Mouse (Mus musculus) heart, postnatal 0 days (tissue): ENCODE measurements around the gene Mrps24. TPM values are rescaled to one million over a fixed set of nuclear protein-coding genes. Genes with fewer than 3 reads are reported as not detected.

Experiments
- ATAC-seq: fragments of 200-750 bp; cut with Nextera tagmentation; 2 replicates; pipeline ENCODE4 v1.8.0; 2017; ENCODE audit warnings: low read depth, moderate number of reproducible peaks, moderate library complexity; ENCODE audit not compliant: insufficient read depth
- DNase-seq: peaks from one replicate; pipeline ENCODE4 v3.0.0-alpha.2; 2016; ENCODE audit warnings: low spot score
- H3K27ac ChIP-seq: fragments of 300-500 bp; sonication (generic); 2 replicates; pipeline ENCODE4 v1.5.1; 2014; ENCODE audit warnings: low read depth, mild to moderate bottlenecking
- H3K27me3 ChIP-seq: fragments of 300-500 bp; sonication (generic); 2 replicates; pipeline ENCODE4 v1.6.1; 2014; ENCODE audit warnings: low read length, mixed read lengths; ENCODE audit not compliant: control insufficient read depth, insufficient read depth
- H3K36me3 ChIP-seq: fragments of 300-500 bp; sonication (generic); replicated peaks from 2 replicates; pipeline ENCODE4 v1.6.1; 2014; ENCODE audit warnings: low read length, mixed read lengths; ENCODE audit not compliant: control insufficient read depth, insufficient read depth
- H3K4me1 ChIP-seq: fragments of 300-500 bp; sonication (generic); 2 replicates; pipeline ENCODE4 v1.6.1; 2014; ENCODE audit warnings: antibody characterized with exemption; ENCODE audit not compliant: control insufficient read depth, insufficient read depth
- H3K4me2 ChIP-seq: fragments of 300-500 bp; sonication (generic); 2 replicates; pipeline ENCODE4 v1.6.1; 2014; ENCODE audit warnings: low read depth, mild to moderate bottlenecking, low read length, moderate library complexity
- H3K4me3 ChIP-seq: fragments of 300-500 bp; sonication (generic); 2 replicates; pipeline ENCODE4 v1.5.1; 2014; ENCODE audit warnings: low read depth, low read length
- H3K9ac ChIP-seq: fragments of 300-500 bp; sonication (generic); replicated peaks from 2 replicates; pipeline ENCODE4 v1.6.1; 2014; ENCODE audit warnings: low read depth, low read length, mixed read lengths
- H3K9me3 ChIP-seq: fragments of 300-500 bp; sonication (generic); replicated peaks from 2 replicates; pipeline ENCODE4 v1.6.1; 2016; ENCODE audit warnings: low read length; ENCODE audit not compliant: control insufficient read depth
- CTCF ChIP-seq: IDR thresholded peaks from 2 replicates; pipeline ENCODE4 v1.5.1; 2016; ENCODE audit warnings: antibody characterized with exemption, control low read depth, low read depth
- EP300 ChIP-seq: IDR thresholded peaks from 2 replicates; pipeline ENCODE4 v1.6.1; 2016; ENCODE audit warnings: antibody characterized with exemption, low read depth
- WGBS: fragments of 180-500 bp; shearing (Covaris S2); extraction: QIAGEN DNeasy Blood & Tissue Kit; methylation state at CpG from one replicate; pipeline ENCODE4 v1.1.7; 2014; 5-methylcytosine and 5-hydroxymethylcytosine counted together
- polyA plus RNA-seq: library from polyadenylated mRNA; unstranded; fragments of >200 nt; fragmentation: Nextera tagmentation; extraction: Ambion mirVana; gene quantifications from 2 replicates; pipeline ENCODE4 v1.2.1, GENCODE M21; 2015
- total RNA-seq: library from RNA; depleted of rRNA; stranded (reverse); fragments of >200 nt; gene quantifications from 2 replicates; pipeline ENCODE4 v1.2.3, GENCODE M21; 2014; ENCODE audit warnings: low replicate concordance

The Mrps24 gene
- total and polyA plus RNA-seq, 2 experiments from 2014 or later = 96.2 to 251 TPM

DNA sequence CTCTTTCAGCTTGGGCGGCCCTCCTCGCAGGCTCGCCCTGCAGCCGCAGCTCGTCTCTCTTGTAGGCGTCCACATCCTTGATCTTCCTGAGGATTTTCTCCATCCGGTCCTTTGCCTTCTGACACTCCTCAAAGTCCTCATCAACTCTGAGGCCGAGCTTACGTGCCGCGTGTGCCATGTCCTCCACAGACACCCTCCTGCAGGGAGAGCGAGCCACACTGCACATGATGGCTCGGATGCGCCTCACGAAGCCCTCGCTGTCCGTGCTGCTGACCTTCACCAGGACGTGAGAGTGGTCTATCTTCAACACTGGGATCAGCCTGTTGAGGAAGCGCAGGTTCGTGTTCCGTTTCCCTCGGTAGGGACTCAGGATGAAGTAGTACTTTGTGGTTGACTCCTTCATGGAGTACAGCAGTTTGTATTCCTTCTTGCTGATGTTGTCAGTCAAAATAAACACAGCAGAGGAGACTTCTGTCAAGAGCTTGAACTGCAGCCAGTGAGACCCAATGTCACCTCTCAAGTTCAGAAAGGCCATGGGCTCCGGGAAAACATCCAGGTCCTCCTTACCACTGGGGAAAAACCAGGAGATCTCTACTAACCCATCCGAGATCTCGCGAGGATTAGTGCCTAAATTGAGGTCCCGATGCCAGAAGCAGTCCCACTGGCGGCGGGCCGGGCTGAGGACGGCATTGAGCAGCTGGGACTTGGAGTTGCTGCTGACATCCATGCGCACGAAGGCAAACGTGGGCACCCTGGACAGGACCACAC, 1.6 kb upstream of the Mrps24 start:
- peaks cover 61% of the 10 kb centered on the region for H3K36me3 ChIP-seq
- ATAC-seq (no peak), DNase-seq (no peak)

GRCm38 (mm10) chr11:5716246-5716645, 766 bp upstream of the Mrps24 start:
- Histone ChIP-seq H3K27ac (no peak overlapping the region), H3K9ac (no peak overlapping the region), H3K36me3 (peaks cover 52% of the 10 kb centered on the region), H3K9me3 (no peaks in the 10 kb centered on the region), H3K4me2 (no peak overlapping the region), H3K4me3 (no peak overlapping the region), H3K27me3 (no peaks in the 10 kb centered on the region), H3K4me1 (no peaks in the 10 kb centered on the region)
- ATAC-seq = no peak
- 86% methylated on average over 11 of the region's 11 CpGs for WGBS
- TF ChIP-seq CTCF (no peak), EP300 (no peak)
- no peak for DNase-seq

More for the DNA sequence above, 1.6 kb upstream of the Mrps24 start:
- Histone ChIP-seq H3K4me3 (no peak overlapping the region), H3K9me3 (no peaks in the 10 kb centered on the region), H3K4me1 (no peaks in the 10 kb centered on the region), H3K9ac (no peak overlapping the region), H3K27me3 (no peaks in the 10 kb centered on the region), H3K4me2 (no peak overlapping the region), H3K27ac (no peak overlapping the region)
- TF ChIP-seq CTCF (no peak), EP300 (no peak)
- 87% methylated on average over 34 of the region's 34 CpGs for WGBS

DNA sequence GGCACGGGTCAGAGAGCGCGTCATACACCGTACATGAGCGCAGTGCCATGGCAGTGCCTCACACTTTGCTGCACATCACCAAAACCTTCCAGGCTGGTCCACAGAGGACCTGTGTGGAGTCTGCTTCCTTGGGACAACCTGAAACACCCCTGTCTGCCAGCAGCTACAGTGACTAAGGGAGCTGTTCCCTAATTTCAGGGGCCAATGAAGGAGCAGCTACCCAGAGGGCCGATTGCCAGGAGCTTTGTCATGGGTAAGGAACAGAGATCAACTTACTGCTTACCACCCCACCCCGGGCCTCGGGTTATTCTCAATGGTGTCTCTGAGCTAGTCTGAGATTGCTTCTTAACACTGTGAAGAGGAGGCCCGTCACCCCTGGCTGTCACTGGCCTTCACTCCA, 301 bp downstream of the Mrps24 start:
- Histone ChIP-seq H3K9ac (no peak overlapping the region), H3K36me3 (peaks cover 50% of the 10 kb centered on the region), H3K9me3 (no peaks in the 10 kb centered on the region), H3K4me3 (no peak overlapping the region), H3K4me2 (no peak overlapping the region), H3K4me1 (peaks cover 3% of the 10 kb centered on the region; the same call in 1 of the 2 replicates), H3K27me3 (no peaks in the 10 kb centered on the region), H3K27ac (no peak overlapping the region)
- TF ChIP-seq EP300 (no peak), CTCF (no peak)
- ATAC-seq (no peak), DNase-seq (no peak)
- 88% methylated on average over 9 of the region's 9 CpGs for WGBS

DNA sequence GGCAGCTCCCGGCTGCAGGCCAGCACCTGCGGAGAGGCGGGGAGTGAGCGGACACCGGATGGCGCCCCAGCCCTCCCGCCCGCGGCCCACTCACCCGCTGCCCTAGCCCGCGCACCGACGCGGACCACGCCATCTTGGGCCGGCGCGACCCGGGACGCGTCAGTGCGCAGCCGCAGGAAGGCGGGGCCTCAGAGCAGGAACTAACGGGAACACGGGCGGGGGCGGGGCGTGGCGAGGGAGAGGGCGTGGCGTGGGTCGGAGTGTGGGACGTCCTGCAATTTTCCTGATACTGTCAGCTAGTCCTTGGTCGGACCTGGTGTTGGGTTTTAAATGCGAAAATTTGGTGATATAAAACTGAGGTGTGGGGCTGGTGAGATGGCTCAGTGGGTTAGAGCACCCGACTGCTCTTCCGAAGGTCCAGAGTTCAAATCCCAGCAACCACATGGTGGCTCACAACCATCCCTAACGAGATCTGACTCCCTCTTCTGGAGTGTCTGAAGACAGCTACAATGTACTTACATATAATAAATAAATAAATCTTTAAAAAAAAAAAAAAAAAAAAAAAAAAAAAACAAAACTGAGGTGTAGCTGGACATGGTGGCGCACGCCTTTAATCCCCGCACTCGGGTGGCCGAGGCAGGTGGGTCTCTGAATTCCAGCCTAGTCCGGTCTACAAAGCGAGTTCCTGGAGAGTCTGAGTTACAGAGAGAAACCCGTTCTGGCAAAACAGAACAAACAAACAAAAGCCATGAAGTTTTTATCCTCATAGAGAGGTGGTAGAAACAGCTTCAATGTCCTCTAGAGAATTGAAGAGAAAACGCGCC, 7.7 kb downstream of the Mrps24 start:
- Histone ChIP-seq H3K27me3 (no peaks in the 10 kb centered on the region), H3K9me3 (no peaks in the 10 kb centered on the region), H3K4me3 (peak overlapping the region; percentile 97), H3K36me3 (peaks cover 21% of the 10 kb centered on the region; the same call in 1 of the 2 replicates), H3K9ac (peak overlapping the region; percentile 92), H3K4me2 (peak overlapping the region; percentile 83), H3K27ac (peak overlapping the region; percentile 74), H3K4me1 (peaks cover 23% of the 10 kb centered on the region)
- peak; percentile 95 for ATAC-seq
- 16% methylated on average over 48 of the region's 50 CpGs for WGBS
- DNase-seq = peak; percentile 85
- TF ChIP-seq CTCF (no peak), EP300 (no peak)

DNA sequence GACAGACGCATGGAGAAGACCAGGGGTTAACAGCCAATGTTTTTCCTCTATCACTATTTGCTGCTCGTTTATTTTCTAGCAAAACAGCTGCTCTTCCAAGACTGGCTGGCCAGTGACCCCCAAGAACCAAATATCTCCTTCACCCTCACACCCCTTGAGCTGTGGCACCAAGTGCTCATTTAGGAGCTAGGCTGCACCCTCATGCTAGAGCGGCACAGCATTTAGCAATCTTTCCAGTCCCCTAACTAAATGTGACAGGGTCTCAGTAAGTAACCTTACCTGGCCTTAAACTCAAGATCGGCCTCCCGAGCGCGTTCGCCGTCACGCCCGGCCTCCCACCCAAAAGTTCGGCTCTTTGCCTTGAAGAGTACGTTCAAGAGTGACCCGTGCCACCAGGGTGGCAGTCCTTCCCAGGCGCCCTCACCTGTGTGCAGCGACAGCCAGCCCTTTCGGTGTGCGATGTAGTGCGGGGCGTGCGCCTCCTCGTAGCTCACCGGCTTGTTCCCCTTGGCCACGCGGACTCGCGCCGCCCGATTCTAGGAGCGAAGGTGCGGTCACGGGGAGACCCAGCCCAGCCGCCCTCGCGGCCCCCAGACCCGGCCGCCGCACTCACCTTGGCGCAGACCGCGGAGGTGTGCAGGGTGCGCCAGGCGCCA, 8.5 kb downstream of the Mrps24 start:
- Histone ChIP-seq H3K27me3 (no peaks in the 10 kb centered on the region), H3K36me3 (peaks cover 21% of the 10 kb centered on the region; the same call in 1 of the 2 replicates), H3K4me2 (peak overlapping the region; percentile 83), H3K9me3 (no peaks in the 10 kb centered on the region), H3K4me1 (peaks cover 23% of the 10 kb centered on the region), H3K9ac (peak overlapping the region; percentile 92), H3K27ac (peak overlapping the region; percentile 74), H3K4me3 (peak overlapping the region; percentile 97)
- DNase-seq = no peak
- WGBS = under 1% methylated on average over 43 of the region's 43 CpGs
- ATAC-seq = peak; percentile 59
- no peak for TF ChIP-seq EP300
- no peak for TF ChIP-seq CTCF
